Mouse (Mus musculus) small intestine, adult 2 months (tissue): ENCODE data around the gene Mapk8. TPM values are rescaled to one million over a fixed set of nuclear protein-coding genes. Genes with fewer than 3 reads are reported as not detected.

Source experiments
- H3K27ac ChIP-seq: fragments of 200-500 bp; 2 replicates; pipeline ENCODE4 v1.5.1; 2012; ENCODE audit warnings: low read depth, low read length, control low read depth, inconsistent platforms; ENCODE audit not compliant: insufficient read depth
- H3K27me3 ChIP-seq: fragments of 200-500 bp; 2 replicates; pipeline ENCODE4 v1.6.1; 2012; ENCODE audit warnings: mild to moderate bottlenecking, moderate library complexity, low read length, inconsistent platforms; ENCODE audit not compliant: control insufficient read depth, insufficient read depth
- H3K36me3 ChIP-seq: fragments of 200-500 bp; 2 replicates; pipeline ENCODE4 v1.6.1; 2012; ENCODE audit warnings: mild to moderate bottlenecking, low read length, control low read depth, inconsistent platforms; ENCODE audit not compliant: control insufficient read depth, insufficient read depth
- H3K4me1 ChIP-seq: fragments of 200-500 bp; 2 replicates; pipeline ENCODE4 v1.6.1; 2012; ENCODE audit warnings: low read length, inconsistent platforms, mixed read lengths; ENCODE audit not compliant: control insufficient read depth, insufficient read depth, insufficient read length
- H3K4me3 ChIP-seq: fragments of 200-500 bp; 2 replicates; pipeline ENCODE4 v1.5.1; 2012; ENCODE audit warnings: low read depth, mild to moderate bottlenecking, control low read depth, inconsistent platforms, low read length, moderate library complexity
- CTCF ChIP-seq: fragments of 200-500 bp; IDR thresholded peaks from 2 replicates; pipeline ENCODE4 v1.5.1; 2012; ENCODE audit warnings: low read depth, mild to moderate bottlenecking, control low read depth, inconsistent platforms, low read length, moderate library complexity, mixed read lengths; ENCODE audit not compliant: insufficient replicate concordance, insufficient read length; ENCODE audit errors: extremely low read depth
- POLR2A ChIP-seq: fragments of 200-500 bp; IDR thresholded peaks from 2 replicates; pipeline ENCODE4 v1.6.1; 2012; ENCODE audit warnings: low read depth, mild to moderate bottlenecking, control low read depth, inconsistent platforms, low read length, moderate library complexity
- WGBS: fragments of 180-500 bp; shearing (Covaris S2); methylation state at CpG from one replicate; pipeline ENCODE4 v1.1.7; 2018; 5-methylcytosine and 5-hydroxymethylcytosine counted together
- polyA plus RNA-seq: library from polyadenylated mRNA; depleted of rRNA; stranded (reverse); fragments of >200 nt; gene quantifications from 2 replicates; pipeline ENCODE4 v1.2.3, GENCODE M21; 2012

The Mapk8 gene
- polyA plus RNA-seq, 1 experiment = 11.8 TPM

DNA sequence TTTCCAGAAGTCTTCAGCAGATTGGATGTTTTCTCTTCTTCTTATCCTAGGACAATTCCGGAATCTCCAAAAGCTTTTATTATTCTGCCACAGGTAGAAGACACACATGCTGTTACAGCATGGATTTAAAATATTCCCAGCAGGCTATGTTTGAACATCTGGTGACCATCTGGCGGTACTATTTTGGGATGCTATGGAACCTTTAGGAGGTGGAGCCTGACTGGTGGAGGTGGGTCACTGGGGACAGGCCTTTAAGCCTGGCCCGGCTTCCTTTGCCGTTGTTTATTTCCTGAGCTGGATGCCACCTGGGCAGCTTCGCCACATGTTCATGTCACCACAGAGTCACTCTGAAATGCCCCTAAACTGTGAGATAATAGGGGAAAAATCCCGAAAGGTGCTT, 20.8 kb upstream of the Mapk8 start:
- no peak for TF ChIP-seq CTCF
- TF ChIP-seq POLR2A = no peak
- Histone ChIP-seq H3K4me1 (no peaks in the 10 kb centered on the region), H3K4me3 (no peak overlapping the region), H3K27ac (no peak overlapping the region), H3K36me3 (no peaks in the 10 kb centered on the region), H3K27me3 (no peaks in the 10 kb centered on the region)
- WGBS = 74% methylated on average over 6 of the region's 6 CpGs

DNA sequence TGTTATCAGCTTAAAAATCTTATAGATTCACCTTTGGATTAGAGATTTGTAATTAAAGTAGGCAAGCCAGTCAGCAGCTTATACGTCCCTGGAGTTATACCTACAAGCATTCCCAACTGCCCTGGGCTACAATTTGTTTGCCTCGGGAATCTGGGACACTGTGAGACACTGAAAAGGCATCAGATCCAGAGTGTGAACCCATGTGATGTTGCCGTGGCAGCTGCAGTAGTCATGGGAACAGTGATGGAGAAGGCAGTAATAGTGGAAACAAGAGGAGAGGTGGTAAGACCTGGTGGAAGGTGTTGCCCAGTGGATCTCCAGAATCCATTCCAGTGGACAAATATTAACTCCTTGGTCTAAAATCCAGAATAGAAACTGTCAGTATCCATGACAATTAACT, 16.7 kb upstream of the Mapk8 start:
- WGBS = 63% methylated on average over 3 of the region's 3 CpGs
- TF ChIP-seq POLR2A (no peak), CTCF (no peak)
- H3K4me3 ChIP-seq = no peak overlapping the region
- H3K27ac ChIP-seq = no peak overlapping the region
- H3K27me3 ChIP-seq = no peaks in the 10 kb centered on the region
- H3K4me1 ChIP-seq = no peaks in the 10 kb centered on the region
- H3K36me3 ChIP-seq = no peaks in the 10 kb centered on the region

GRCm38 (mm10) chr14:33450331-33450730, 3.4 kb upstream of the Mapk8 start:
- no peaks in the 10 kb centered on the region for H3K36me3 ChIP-seq
- no peak overlapping the region for H3K27ac ChIP-seq
- H3K4me3 ChIP-seq = no peak overlapping the region
- H3K27me3 ChIP-seq = no peaks in the 10 kb centered on the region; the same call in 1 of the 2 replicates
- TF ChIP-seq CTCF (no peak), POLR2A (no peak)
- H3K4me1 ChIP-seq = peaks cover 3% of the 10 kb centered on the region

GRCm38 (mm10) chr14:33449296-33449840, 2.4 kb upstream of the Mapk8 start:
- WGBS = 81% methylated on average over 2 of the region's 2 CpGs

GRCm38 (mm10) chr14:33448276-33448675, 1.3 kb upstream of the Mapk8 start:
- H3K27ac ChIP-seq = no peak overlapping the region
- TF ChIP-seq CTCF (no peak), POLR2A (no peak)
- peaks cover 3% of the 10 kb centered on the region for H3K4me1 ChIP-seq
- H3K27me3 ChIP-seq = no peaks in the 10 kb centered on the region
- 80% methylated on average over 4 of the region's 4 CpGs for WGBS
- H3K36me3 ChIP-seq = no peaks in the 10 kb centered on the region
- H3K4me3 ChIP-seq = no peak overlapping the region

More at GRCm38 (mm10) chr14:33449296-33449840, 2.4 kb upstream of the Mapk8 start:
- Histone ChIP-seq H3K4me3 (no peak overlapping the region), H3K27ac (no peak overlapping the region), H3K27me3 (no peaks in the 10 kb centered on the region; the same call in 1 of the 2 replicates), H3K4me1 (peaks cover 3% of the 10 kb centered on the region), H3K36me3 (no peaks in the 10 kb centered on the region)
- TF ChIP-seq POLR2A = no peak
- no peak for TF ChIP-seq CTCF

- WGBS = under 1% methylated on average over 71 of the region's 72 CpGs
These were observed 366 bp downstream of the Mapk8 start for GRCm38 (mm10) chr14:33446561-33447023.

DNA sequence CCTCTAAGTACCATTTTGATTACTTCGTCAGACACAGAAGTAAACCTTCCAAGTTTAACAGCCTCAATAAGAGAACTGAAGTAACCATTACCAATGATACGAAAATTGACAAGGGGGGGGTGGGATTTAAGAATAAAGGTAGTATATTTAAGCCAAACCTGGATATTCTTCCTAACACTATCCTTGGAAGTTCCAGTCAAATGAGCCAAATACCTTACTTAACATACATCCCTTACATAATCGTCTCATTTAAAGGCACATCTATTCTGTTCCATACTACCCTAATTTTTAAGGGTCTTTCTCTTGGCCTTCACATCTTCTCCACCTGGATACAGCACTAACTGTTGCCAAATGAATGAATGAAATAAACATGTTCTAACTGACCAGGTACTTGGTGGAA, 996 bp downstream of the Mapk8 start:
- Histone ChIP-seq H3K27me3 (no peaks in the 10 kb centered on the region), H3K27ac (no peak overlapping the region), H3K4me3 (no peak overlapping the region), H3K4me1 (peaks cover 3% of the 10 kb centered on the region), H3K36me3 (no peaks in the 10 kb centered on the region)
- 53% methylated on average over 3 of the region's 3 CpGs for WGBS
- TF ChIP-seq CTCF (no peak), POLR2A (no peak)

More at GRCm38 (mm10) chr14:33446561-33447023, 366 bp downstream of the Mapk8 start:
- Histone ChIP-seq H3K27me3 (no peaks in the 10 kb centered on the region), H3K27ac (peak overlapping the region; percentile 34; the same call in 1 of the 2 replicates), H3K4me1 (peaks cover 3% of the 10 kb centered on the region), H3K4me3 (peak overlapping the region; percentile 73), H3K36me3 (no peaks in the 10 kb centered on the region)
- TF ChIP-seq CTCF (no peak), POLR2A (no peak)
